Mouse (Mus musculus) hindbrain, embryonic 15.5 days (tissue): ENCODE measurements at regions not wholly inside any gene's neighbourhood (a gene's known extent, or its start where the extent isn't known, plus 50 kb on each side); places are given as distances from the start of the nearest gene placed in this dataset.

Experiments used
- ATAC-seq: fragments of 200-750 bp; cut with Nextera tagmentation; 2 replicates; pipeline ENCODE4 v1.8.0; 2017; ENCODE audit warnings: low read depth, moderate number of reproducible peaks, moderate TSS enrichment; ENCODE audit not compliant: low FRiP score
- H3K27ac ChIP-seq: fragments of 300-500 bp; sonication (generic); replicated peaks from 2 replicates; pipeline ENCODE4 v1.5.1; 2015; ENCODE audit warnings: mild to moderate bottlenecking, inconsistent platforms
- H3K27me3 ChIP-seq: fragments of 300-500 bp; sonication (generic); 2 replicates; pipeline ENCODE4 v1.6.1; 2015; ENCODE audit warnings: control low read depth, inconsistent platforms
- H3K36me3 ChIP-seq: fragments of 300-500 bp; sonication (generic); 2 replicates; pipeline ENCODE4 v1.6.1; 2015; ENCODE audit warnings: control low read depth, inconsistent platforms
- H3K4me1 ChIP-seq: fragments of 300-500 bp; sonication (generic); replicated peaks from 2 replicates; pipeline ENCODE4 v1.6.1; 2015; ENCODE audit warnings: control low read depth, inconsistent platforms
- H3K4me2 ChIP-seq: fragments of 300-500 bp; sonication (generic); 2 replicates; pipeline ENCODE4 v1.6.1; 2015; ENCODE audit warnings: moderate library complexity, mild to moderate bottlenecking, inconsistent platforms
- H3K4me3 ChIP-seq: fragments of 300-500 bp; sonication (generic); 2 replicates; pipeline ENCODE4 v1.5.1; 2015; ENCODE audit warnings: mild to moderate bottlenecking, inconsistent platforms
- H3K9ac ChIP-seq: fragments of 300-500 bp; sonication (generic); 2 replicates; pipeline ENCODE4 v1.6.1; 2015; ENCODE audit warnings: inconsistent platforms
- H3K9me3 ChIP-seq: fragments of 300-500 bp; sonication (generic); 2 replicates; pipeline ENCODE4 v1.6.1; 2016; ENCODE audit warnings: control low read depth, inconsistent platforms
- WGBS: fragments of 180-500 bp; shearing (Covaris S2); methylation state at CpG from one replicate; pipeline ENCODE4 v1.1.7; 2015; 5-methylcytosine and 5-hydroxymethylcytosine counted together

DNA sequence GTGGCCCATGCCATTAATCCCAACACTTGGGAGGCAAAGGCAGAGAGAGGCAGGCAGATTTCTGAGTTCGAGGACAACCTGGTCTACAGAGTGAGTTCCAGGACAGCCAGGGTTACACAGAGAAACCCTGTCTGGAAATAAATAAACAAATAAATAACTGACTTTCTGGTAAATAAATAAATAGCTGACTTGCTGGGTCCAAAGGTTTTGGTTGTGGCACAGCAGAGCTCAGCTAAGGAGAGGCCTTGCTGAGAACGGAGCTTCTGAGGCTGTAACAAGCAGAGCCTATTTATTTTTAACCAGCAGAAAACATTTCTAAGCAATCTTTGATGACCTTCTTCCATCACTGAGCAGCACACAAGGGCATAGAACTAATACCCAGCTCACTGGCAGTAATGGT is 50.3 kb upstream of the Rarb start:
- Histone ChIP-seq H3K4me1 (no peaks in the 10 kb centered on the region), H3K27ac (no peak overlapping the region), H3K4me2 (no peak overlapping the region), H3K4me3 (no peak overlapping the region), H3K36me3 (no peaks in the 10 kb centered on the region), H3K9ac (no peak overlapping the region), H3K9me3 (no peaks in the 10 kb centered on the region), H3K27me3 (no peaks in the 10 kb centered on the region)
- no peak for ATAC-seq
- WGBS, result 93% methylated on average over 2 of the region's 2 CpGs
